Mouse (Mus musculus): ENCODE measurements around the gene Sun2.

DNA sequence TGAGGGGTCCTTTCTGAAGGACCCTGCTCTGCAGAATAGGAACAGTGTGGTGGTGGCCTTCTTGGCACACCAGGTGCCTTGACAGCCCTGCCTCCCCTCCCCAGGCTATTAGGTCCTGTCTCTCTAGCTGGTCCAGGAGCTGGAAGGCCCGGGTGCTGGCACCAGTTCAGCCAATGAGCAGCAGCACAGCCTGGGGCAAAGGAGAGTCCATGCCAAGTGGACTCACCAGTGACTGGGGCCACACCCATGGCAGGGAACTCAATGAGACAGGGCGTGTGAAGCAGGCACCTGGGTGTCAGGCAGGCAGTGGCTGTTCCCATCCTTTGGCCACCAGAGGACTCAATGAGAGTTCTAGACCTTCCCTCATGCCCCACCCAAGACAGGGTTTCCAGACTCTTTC is 23.0 kb upstream of the Sun2 start:
- no peak for TF ChIP-seq CTCF (IDR thresholded peaks at IDR 0.05)
- TF ChIP-seq POLR2A (IDR thresholded peaks at IDR 0.05; ENCODE audit: insufficient read depth, low read depth, low read length), result no peak
- no peak for TF ChIP-seq EP300 (IDR thresholded peaks at IDR 0.05; ENCODE audit: insufficient read depth, low read depth, low read length)

Measured in heart, adult 2 months (tissue).